Mouse (Mus musculus): Measurements from ENCODE around the gene Pvalb. TPM values are rescaled to one million over a fixed set of nuclear protein-coding genes. Genes with fewer than 3 reads are reported as not detected.

Pvalb gene
- polyA plus RNA-seq, 1 experiment = 11.3 TPM

- Histone ChIP-seq H3K4me3 (replicated peaks; ENCODE audit: control insufficient read depth, low read depth, low read length) (peak within 1 kb of the TSS; percentile 69), H3K4me1 (ENCODE audit: control insufficient read depth, insufficient read depth, low read length) (peaks cover 3% of the 10 kb centered on the region; the same call in 1 of the 2 replicates), H3K27ac (ENCODE audit: control insufficient read depth, insufficient read depth, low read depth, low read length, poor library complexity) (no peak within 1 kb of the TSS)
- TF ChIP-seq CTCF (IDR thresholded peaks at IDR 0.05; ENCODE audit: control insufficient read depth, insufficient read depth, low read length) (no peak), POLR2A (IDR thresholded peaks at IDR 0.05; ENCODE audit: borderline replicate concordance, control insufficient read depth, low read depth, low read length) (peak; percentile 59; the same call in 1 of the 2 replicates)
- 2% methylated on average over 40 of the region's 40 CpGs for WGBS
Observed at GRCm38 (mm10) chr15:78173972-78174886, 32.0 kb downstream of the Pvalb start, which contains the start of gene Ift27. Ift27 (minus strand) TSS chr15:78174107.

GRCm38 (mm10) chr15:78172899-78173817, 33.0 kb downstream of the Pvalb start:
- Histone ChIP-seq H3K4me1 (ENCODE audit: control insufficient read depth, insufficient read depth, low read length) (peaks cover 3% of the 10 kb centered on the region; the same call in 1 of the 2 replicates), H3K4me3 (replicated peaks; ENCODE audit: control insufficient read depth, low read depth, low read length) (peak overlapping the region; percentile 69), H3K27ac (ENCODE audit: control insufficient read depth, insufficient read depth, low read depth, low read length, poor library complexity) (no peak overlapping the region)
- no peak for TF ChIP-seq POLR2A (IDR thresholded peaks at IDR 0.05; ENCODE audit: borderline replicate concordance, control insufficient read depth, low read depth, low read length)
- no peak for TF ChIP-seq CTCF (IDR thresholded peaks at IDR 0.05; ENCODE audit: control insufficient read depth, insufficient read depth, low read length)
- 24% methylated on average over 26 of the region's 26 CpGs for WGBS

- TF ChIP-seq CTCF (IDR thresholded peaks at IDR 0.05; ENCODE audit: control insufficient read depth, insufficient read depth, low read length) (no peak), POLR2A (IDR thresholded peaks at IDR 0.05; ENCODE audit: borderline replicate concordance, control insufficient read depth, low read depth, low read length) (no peak)
- Histone ChIP-seq H3K4me3 (replicated peaks; ENCODE audit: control insufficient read depth, low read depth, low read length) (peak overlapping the region; percentile 12), H3K27ac (ENCODE audit: control insufficient read depth, insufficient read depth, low read depth, low read length, poor library complexity) (no peak overlapping the region), H3K4me1 (ENCODE audit: control insufficient read depth, insufficient read depth, low read length) (peaks cover 3% of the 10 kb centered on the region; the same call in 1 of the 2 replicates)
- WGBS = 55% methylated on average over 11 of the region's 11 CpGs
Observed at GRCm38 (mm10) chr15:78172256-78172898, 33.8 kb downstream of the Pvalb start.

- H3K4me1 ChIP-seq (ENCODE audit: control insufficient read depth, insufficient read depth, low read length) = peaks cover 3% of the 10 kb centered on the region; the same call in 1 of the 2 replicates
- TF ChIP-seq CTCF (IDR thresholded peaks at IDR 0.05; ENCODE audit: control insufficient read depth, insufficient read depth, low read length) (no peak), POLR2A (IDR thresholded peaks at IDR 0.05; ENCODE audit: borderline replicate concordance, control insufficient read depth, low read depth, low read length) (no peak)
Observed at GRCm38 (mm10) chr15:78171651-78172050, 34.5 kb downstream of the Pvalb start.

GRCm38 (mm10) chr15:78170708-78171107, 35.5 kb downstream of the Pvalb start:
- H3K27ac ChIP-seq (ENCODE audit: control insufficient read depth, insufficient read depth, low read depth, low read length, poor library complexity) = 0 out of 2 replicates have a peak overlapping the region, but pooled peaks have one; percentile 22
- peak overlapping the region; percentile 17 for H3K4me3 ChIP-seq (replicated peaks; ENCODE audit: control insufficient read depth, low read depth, low read length)

More at GRCm38 (mm10) chr15:78171651-78172050, 34.5 kb downstream of the Pvalb start:
- H3K27ac ChIP-seq (ENCODE audit: control insufficient read depth, insufficient read depth, low read depth, low read length, poor library complexity) = no peak overlapping the region
- no peak overlapping the region for H3K4me3 ChIP-seq (replicated peaks; ENCODE audit: control insufficient read depth, low read depth, low read length)
- WGBS = 84% methylated on average over 10 of the region's 10 CpGs

GRCm38 (mm10) chr15:78169566-78169965, 36.6 kb downstream of the Pvalb start:
- H3K4me1 ChIP-seq (ENCODE audit: control insufficient read depth, insufficient read depth, low read length) = peaks cover 3% of the 10 kb centered on the region; the same call in 1 of the 2 replicates
- WGBS = 84% methylated on average over 11 of the region's 11 CpGs
- no peak for TF ChIP-seq CTCF (IDR thresholded peaks at IDR 0.05; ENCODE audit: control insufficient read depth, insufficient read depth, low read length)
- TF ChIP-seq POLR2A (IDR thresholded peaks at IDR 0.05; ENCODE audit: borderline replicate concordance, control insufficient read depth, low read depth, low read length) = no peak
- no peak overlapping the region for H3K4me3 ChIP-seq (replicated peaks; ENCODE audit: control insufficient read depth, low read depth, low read length)
- H3K27ac ChIP-seq (ENCODE audit: control insufficient read depth, insufficient read depth, low read depth, low read length, poor library complexity) = no peak overlapping the region

More at GRCm38 (mm10) chr15:78170708-78171107, 35.5 kb downstream of the Pvalb start:
- WGBS = 68% methylated on average over 15 of the region's 15 CpGs
- TF ChIP-seq POLR2A (IDR thresholded peaks at IDR 0.05; ENCODE audit: borderline replicate concordance, control insufficient read depth, low read depth, low read length) = peak; percentile 34; the same call in 1 of the 2 replicates
- 0 out of 2 replicates have a peak, but pooled peaks have one; percentile 3 for TF ChIP-seq CTCF (IDR thresholded peaks at IDR 0.05; ENCODE audit: control insufficient read depth, insufficient read depth, low read length)
- peaks cover 3% of the 10 kb centered on the region; the same call in 1 of the 2 replicates for H3K4me1 ChIP-seq (ENCODE audit: control insufficient read depth, insufficient read depth, low read length)

- 62% methylated on average over 4 of the region's 4 CpGs for WGBS
- Histone ChIP-seq H3K27ac (ENCODE audit: control insufficient read depth, insufficient read depth, low read depth, low read length, poor library complexity) (no peak overlapping the region), H3K4me1 (ENCODE audit: control insufficient read depth, insufficient read depth, low read length) (no peaks in the 10 kb centered on the region), H3K4me3 (replicated peaks; ENCODE audit: control insufficient read depth, low read depth, low read length) (no peak overlapping the region)
- TF ChIP-seq CTCF (IDR thresholded peaks at IDR 0.05; ENCODE audit: control insufficient read depth, insufficient read depth, low read length) = no peak
- no peak for TF ChIP-seq POLR2A (IDR thresholded peaks at IDR 0.05; ENCODE audit: borderline replicate concordance, control insufficient read depth, low read depth, low read length)
Observed at GRCm38 (mm10) chr15:78165292-78165691, 40.9 kb downstream of the Pvalb start.
